Mouse (Mus musculus) testis, adult 10 weeks (tissue): ENCODE data around the gene Trp53bp2. TPM values are rescaled to one million over a fixed set of nuclear protein-coding genes. Genes with fewer than 3 reads are reported as not detected.

ENCODE experiments used
- polyA plus RNA-seq: library from polyadenylated mRNA; stranded (reverse); fragments of 350-450 nt; fragmentation: Illumina TruSeq; extraction: RNeasy Lipid Tissue Mini Kit (QIAGEN cat#74804); gene quantifications from one replicate; pipeline ENCODE4 v1.2.3, GENCODE M21; 2014; ENCODE audit warnings: low read depth, low replicate concordance

Gene Trp53bp2
- 2.0 TPM for polyA plus RNA-seq

GRCm38 (mm10) chr1:182408684-182409327, at the start of gene Trp53bp2:
Trp53bp2 (plus strand) TSS chr1:182409172.

Other genes starting within 250 kb of the Trp53bp2 start
- gene Vmn1r1, start 244.7 kb upstream of the Trp53bp2 start, polyA plus RNA-seq, result not detected
- 36.6 TPM for gene Degs1, start 126.4 kb upstream of the Trp53bp2 start, polyA plus RNA-seq
- 14.5 TPM for gene Fbxo28, start 67.5 kb upstream of the Trp53bp2 start, polyA plus RNA-seq
- gene Capn2, start 108.4 kb downstream of the Trp53bp2 start, polyA plus RNA-seq, result 3.8 TPM
- gene Capn8, start 155.8 kb downstream of the Trp53bp2 start, polyA plus RNA-seq, result 0.94 TPM